Mouse (Mus musculus) lung, adult 2 months (tissue): ENCODE results near the gene Adnp.
A peak's percentile ranks its signal among the peaks of the same experiment; 100 is the strongest.

Source experiments
- CTCF ChIP-seq: fragments of 200-500 bp; IDR thresholded peaks from 2 replicates; pipeline ENCODE4 v1.5.1; 2011; ENCODE audit warnings: mild to moderate bottlenecking, low read length, control low read depth; ENCODE audit not compliant: insufficient read depth
- POLR2A ChIP-seq: fragments of 200-500 bp; IDR thresholded peaks from 2 replicates; pipeline ENCODE4 v1.6.1; 2011; ENCODE audit warnings: low read depth, mild to moderate bottlenecking, control low read depth, low read length, borderline replicate concordance; ENCODE audit errors: extremely low read depth

- peak; percentile 54 for TF ChIP-seq CTCF
- peak; percentile 84; the same call in 1 of the 2 replicates for TF ChIP-seq POLR2A
These were observed at the start of gene Adnp for GRCm38 (mm10) chr2:168206725-168207644.
